Mouse (Mus musculus): ENCODE measurements around the gene Limk2. TPM values are rescaled to one million over a fixed set of nuclear protein-coding genes. Genes with fewer than 3 reads are reported as not detected.

Limk2 gene
- 57.9 and 60.5 TPM in 2 replicates for polyA plus RNA-seq (2016; fragmentation: Nextera tagmentation; extraction: Ambion mirVana)

- peaks cover 15% of the 10 kb centered on the region for H3K4me1 ChIP-seq
- peak within 1 kb of the TSS; percentile 87 for H3K27ac ChIP-seq (replicated peaks)
- H3K27me3 ChIP-seq (replicated peaks; ENCODE audit: low read depth, poor library complexity, severe bottlenecking), result no peaks in the 10 kb centered on the region
- peaks cover 5% of the 10 kb centered on the region for H3K36me3 ChIP-seq (replicated peaks)
- 3% methylated on average over 45 of the region's 45 CpGs for WGBS
- no peaks in the 10 kb centered on the region for H3K9me3 ChIP-seq
- H3K4me3 ChIP-seq, result peak within 1 kb of the TSS; percentile 84
- DNase-seq (ENCODE audit: low spot score), result peak; percentile 95
These were observed at the start of gene Limk2 for GRCm38 (mm10) chr11:3408997-3409732. TSS of gene Limk2 (minus strand) at chr11:3409189.

GRCm38 (mm10) chr11:3458428-3459104 lies 49.6 kb upstream of the Limk2 start:
- Histone ChIP-seq H3K27me3 (replicated peaks; ENCODE audit: low read depth, poor library complexity, severe bottlenecking) (no peaks in the 10 kb centered on the region), H3K27ac (replicated peaks) (no peak overlapping the region), H3K9me3 (no peaks in the 10 kb centered on the region), H3K4me3 (no peak overlapping the region), H3K36me3 (replicated peaks) (peaks cover 31% of the 10 kb centered on the region), H3K4me1 (peaks cover under 1% of the 10 kb centered on the region; the same call in 1 of the 2 replicates)
- DNase-seq (ENCODE audit: low spot score), result no peak
- WGBS, result 82% methylated on average over 13 of the region's 13 CpGs

GRCm38 (mm10) chr11:3456354-3456753 lies 47.4 kb upstream of the Limk2 start:
- WGBS, result 30% methylated on average over 1 of the region's 1 CpGs
- no peaks in the 10 kb centered on the region for H3K27me3 ChIP-seq (replicated peaks; ENCODE audit: low read depth, poor library complexity, severe bottlenecking)
- H3K36me3 ChIP-seq (replicated peaks), result peaks cover 34% of the 10 kb centered on the region
- no peak overlapping the region for H3K4me3 ChIP-seq
- H3K4me1 ChIP-seq, result peaks cover 13% of the 10 kb centered on the region
- DNase-seq (ENCODE audit: low spot score), result peak; percentile 72
- H3K27ac ChIP-seq (replicated peaks), result no peak overlapping the region
- no peaks in the 10 kb centered on the region for H3K9me3 ChIP-seq

- H3K4me3 ChIP-seq, result no peak overlapping the region
- 93% methylated on average over 3 of the region's 3 CpGs for WGBS
- DNase-seq (ENCODE audit: low spot score), result no peak
- no peak overlapping the region for H3K27ac ChIP-seq (replicated peaks)
- peaks cover 34% of the 10 kb centered on the region for H3K36me3 ChIP-seq (replicated peaks)
- peaks cover 22% of the 10 kb centered on the region for H3K4me1 ChIP-seq
- H3K27me3 ChIP-seq (replicated peaks; ENCODE audit: low read depth, poor library complexity, severe bottlenecking), result no peaks in the 10 kb centered on the region
- H3K9me3 ChIP-seq, result no peaks in the 10 kb centered on the region
These were observed 45.5 kb upstream of the Limk2 start for GRCm38 (mm10) chr11:3454506-3454905.

GRCm38 (mm10) chr11:3453467-3453866 lies 44.5 kb upstream of the Limk2 start:
- Histone ChIP-seq H3K36me3 (replicated peaks) (peaks cover 34% of the 10 kb centered on the region), H3K27ac (replicated peaks) (no peak overlapping the region), H3K27me3 (replicated peaks; ENCODE audit: low read depth, poor library complexity, severe bottlenecking) (no peaks in the 10 kb centered on the region), H3K4me3 (peak overlapping the region; percentile 77), H3K4me1 (peaks cover 22% of the 10 kb centered on the region), H3K9me3 (no peaks in the 10 kb centered on the region)
- DNase-seq (ENCODE audit: low spot score), result no peak
- WGBS, result 74% methylated on average over 6 of the region's 6 CpGs

GRCm38 (mm10) chr11:3452769-3453168 lies 43.8 kb upstream of the Limk2 start:
- H3K27me3 ChIP-seq (replicated peaks; ENCODE audit: low read depth, poor library complexity, severe bottlenecking), result no peaks in the 10 kb centered on the region
- H3K36me3 ChIP-seq (replicated peaks), result peaks cover 36% of the 10 kb centered on the region
- H3K4me1 ChIP-seq, result peaks cover 22% of the 10 kb centered on the region
- peak; percentile 61 for DNase-seq (ENCODE audit: low spot score)
- WGBS, result 1% methylated on average over 9 of the region's 9 CpGs
- peak overlapping the region; percentile 77 for H3K4me3 ChIP-seq
- no peaks in the 10 kb centered on the region for H3K9me3 ChIP-seq
- H3K27ac ChIP-seq (replicated peaks), result peak overlapping the region; percentile 86

- under 1% methylated on average over 45 of the region's 45 CpGs for WGBS
- DNase-seq (ENCODE audit: low spot score), result peak; percentile 96
- H3K36me3 ChIP-seq (replicated peaks), result peaks cover 35% of the 10 kb centered on the region
- H3K27ac ChIP-seq (replicated peaks), result peak within 1 kb of the TSS; percentile 86
- H3K27me3 ChIP-seq (replicated peaks; ENCODE audit: low read depth, poor library complexity, severe bottlenecking), result no peaks in the 10 kb centered on the region
- H3K4me3 ChIP-seq, result peak within 1 kb of the TSS; percentile 77
- H3K9me3 ChIP-seq, result no peaks in the 10 kb centered on the region
- H3K4me1 ChIP-seq, result peaks cover 22% of the 10 kb centered on the region
These were observed 43.2 kb upstream of the Limk2 start, which contains the start of gene Rnf185 for GRCm38 (mm10) chr11:3452167-3452639. TSS of gene Rnf185 (minus strand) at chr11:3452363.

GRCm38 (mm10) chr11:3451701-3452163 lies 42.7 kb upstream of the Limk2 start:
- DNase-seq (ENCODE audit: low spot score), result no peak
- under 1% methylated on average over 20 of the region's 20 CpGs for WGBS

GRCm38 (mm10) chr11:3444875-3445274 lies 35.9 kb upstream of the Limk2 start:
- Histone ChIP-seq H3K4me1 (no peaks in the 10 kb centered on the region), H3K9me3 (no peaks in the 10 kb centered on the region), H3K4me3 (no peak overlapping the region), H3K36me3 (replicated peaks) (0 out of 2 replicates have a peak, but pooled peaks cover 4% of the 10 kb centered on the region), H3K27ac (replicated peaks) (no peak overlapping the region), H3K27me3 (replicated peaks; ENCODE audit: low read depth, poor library complexity, severe bottlenecking) (no peaks in the 10 kb centered on the region)
- DNase-seq (ENCODE audit: low spot score), result no peak
- WGBS, result 90% methylated on average over 8 of the region's 8 CpGs

More at GRCm38 (mm10) chr11:3451701-3452163, 42.7 kb upstream of the Limk2 start:
- Histone ChIP-seq H3K27ac (replicated peaks) (peak overlapping the region; percentile 86), H3K9me3 (no peaks in the 10 kb centered on the region), H3K4me1 (peaks cover 22% of the 10 kb centered on the region), H3K27me3 (replicated peaks; ENCODE audit: low read depth, poor library complexity, severe bottlenecking) (no peaks in the 10 kb centered on the region), H3K4me3 (peak overlapping the region; percentile 77), H3K36me3 (replicated peaks) (peaks cover 30% of the 10 kb centered on the region)

GRCm38 (mm10) chr11:3443091-3443490 lies 34.1 kb upstream of the Limk2 start:
- Histone ChIP-seq H3K4me1 (no peaks in the 10 kb centered on the region), H3K27me3 (replicated peaks; ENCODE audit: low read depth, poor library complexity, severe bottlenecking) (no peaks in the 10 kb centered on the region), H3K4me3 (no peak overlapping the region), H3K9me3 (no peaks in the 10 kb centered on the region), H3K36me3 (replicated peaks) (0 out of 2 replicates have a peak, but pooled peaks cover 4% of the 10 kb centered on the region), H3K27ac (replicated peaks) (no peak overlapping the region)
- DNase-seq (ENCODE audit: low spot score), result no peak
- WGBS, result 91% methylated on average over 2 of the region's 2 CpGs

GRCm38 (mm10) chr11:3442677-3443076 lies 33.7 kb upstream of the Limk2 start:
- no peak for DNase-seq (ENCODE audit: low spot score)
- H3K4me3 ChIP-seq, result no peak overlapping the region
- 0 out of 2 replicates have a peak, but pooled peaks cover under 1% of the 10 kb centered on the region for H3K36me3 ChIP-seq (replicated peaks)
- no peaks in the 10 kb centered on the region for H3K9me3 ChIP-seq
- H3K4me1 ChIP-seq, result no peaks in the 10 kb centered on the region
- no peak overlapping the region for H3K27ac ChIP-seq (replicated peaks)
- H3K27me3 ChIP-seq (replicated peaks; ENCODE audit: low read depth, poor library complexity, severe bottlenecking), result no peaks in the 10 kb centered on the region
- WGBS, result 80% methylated on average over 4 of the region's 4 CpGs

- H3K27me3 ChIP-seq (replicated peaks; ENCODE audit: low read depth, poor library complexity, severe bottlenecking), result no peaks in the 10 kb centered on the region
- H3K36me3 ChIP-seq (replicated peaks), result no peaks in the 10 kb centered on the region
- DNase-seq (ENCODE audit: low spot score), result no peak
- H3K4me1 ChIP-seq, result no peaks in the 10 kb centered on the region
- H3K4me3 ChIP-seq, result no peak overlapping the region
- H3K9me3 ChIP-seq, result no peaks in the 10 kb centered on the region
- H3K27ac ChIP-seq (replicated peaks), result no peak overlapping the region
These were observed 32.9 kb upstream of the Limk2 start for GRCm38 (mm10) chr11:3441696-3442443.

Data from embryonic facial prominence, embryonic 10.5 days (tissue).